Mouse (Mus musculus) megakaryocyte, embryonic 14.5 days (primary cell): ENCODE results near the gene Prr23a1.

Experiments
- FLI1 ChIP-seq: IDR thresholded peaks from 2 replicates; pipeline ENCODE4 v1.6.1; 2012; ENCODE audit warnings: low read length, inconsistent platforms, mixed read lengths
- GATA1 ChIP-seq: IDR thresholded peaks from 3 replicates; pipeline ENCODE4 v1.6.1; 2012; ENCODE audit warnings: mixed read lengths, low read length, inconsistent platforms, borderline replicate concordance

GRCm38 (mm10) chr9:98805511-98805910 lies 36.8 kb upstream of the Prr23a1 start:
- TF ChIP-seq GATA1 (no peak), FLI1 (no peak)
